Mouse (Mus musculus) midbrain, embryonic 10.5 days (tissue): Measurements from ENCODE around the gene Tnfrsf13c. TPM values are rescaled to one million over a fixed set of nuclear protein-coding genes. Genes with fewer than 3 reads are reported as not detected.

Experiments used
- DNase-seq: peaks from one replicate; pipeline ENCODE4 v3.0.0-alpha.2; 2017; ENCODE audit warnings: low spot score
- H3K27ac ChIP-seq: fragments of 300-500 bp; sonication (generic); replicated peaks from 2 replicates; pipeline ENCODE4 v1.5.1; 2016; ENCODE audit warnings: mild to moderate bottlenecking
- H3K27me3 ChIP-seq: fragments of 300-500 bp; sonication (generic); 2 replicates; pipeline ENCODE4 v1.6.1; 2016; ENCODE audit warnings: low read depth, mild to moderate bottlenecking; ENCODE audit not compliant: poor library complexity, severe bottlenecking
- H3K36me3 ChIP-seq: fragments of 300-500 bp; sonication (generic); 2 replicates; pipeline ENCODE4 v1.6.1; 2016; ENCODE audit warnings: mild to moderate bottlenecking, moderate library complexity
- H3K4me1 ChIP-seq: fragments of 300-500 bp; sonication (generic); 2 replicates; pipeline ENCODE4 v1.6.1; 2016
- H3K4me3 ChIP-seq: fragments of 300-500 bp; sonication (generic); 2 replicates; pipeline ENCODE4 v1.5.1; 2016; ENCODE audit warnings: mild to moderate bottlenecking, moderate library complexity
- H3K9me3 ChIP-seq: fragments of 300-500 bp; sonication (generic); replicated peaks from 2 replicates; pipeline ENCODE4 v1.6.1; 2016; ENCODE audit warnings: mild to moderate bottlenecking
- WGBS: fragments of 180-500 bp; shearing (Covaris S2); methylation state at CpG from one replicate; pipeline ENCODE4 v1.1.7; 2016; 5-methylcytosine and 5-hydroxymethylcytosine counted together
- polyA plus RNA-seq: library from polyadenylated mRNA; unstranded; fragments of >200 nt; fragmentation: Nextera tagmentation; extraction: Ambion mirVana; gene quantifications from 2 replicates; pipeline ENCODE4 v1.2.1, GENCODE M21; 2016

Gene Tnfrsf13c
- polyA plus RNA-seq, 1 experiment from 2014 or later: 0.07 TPM

DNA sequence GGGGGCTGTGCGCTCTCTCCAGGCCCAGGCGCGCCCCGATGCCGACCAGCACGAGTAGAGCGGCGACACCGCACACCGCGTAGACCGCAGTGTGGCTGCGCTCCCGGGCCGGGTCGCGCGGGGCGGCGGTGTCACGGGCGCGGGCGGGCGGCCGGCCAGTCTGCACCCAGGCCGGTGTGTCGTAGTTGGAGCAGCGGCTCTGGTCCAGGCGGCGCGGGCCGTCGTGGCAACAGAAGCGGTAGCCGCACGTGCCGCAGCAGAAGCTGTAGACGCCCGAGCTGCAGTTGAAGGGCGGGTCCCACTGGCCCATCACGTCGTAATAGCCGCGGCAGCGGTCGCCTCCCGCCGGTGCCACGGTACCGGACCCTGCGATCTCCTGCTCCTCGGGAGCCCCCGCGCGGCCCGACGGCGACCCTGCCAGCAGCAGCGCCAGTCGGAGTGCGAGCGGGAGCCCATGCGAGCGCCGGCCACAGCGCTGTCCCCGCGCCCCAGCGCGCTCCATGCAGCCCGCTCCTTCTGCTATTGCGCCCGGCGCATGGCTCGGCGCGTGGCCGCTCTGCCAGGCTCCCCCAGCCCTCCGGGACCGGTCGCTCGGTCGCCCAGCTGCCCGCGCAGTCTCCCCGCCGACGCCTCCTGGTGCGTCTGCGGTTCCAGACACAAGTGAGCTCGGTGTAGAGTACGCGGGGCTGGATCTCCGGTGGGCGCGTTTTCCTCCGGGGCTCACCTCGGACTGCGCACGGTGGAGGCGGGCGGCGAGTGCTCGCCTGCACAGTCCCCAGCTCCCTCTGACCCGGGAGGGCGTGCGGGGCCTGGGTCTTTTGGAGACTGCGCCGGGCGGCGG, 12.0 kb downstream of the Tnfrsf13c start:
- peak overlapping the region; percentile 70 for H3K27ac ChIP-seq

DNA sequence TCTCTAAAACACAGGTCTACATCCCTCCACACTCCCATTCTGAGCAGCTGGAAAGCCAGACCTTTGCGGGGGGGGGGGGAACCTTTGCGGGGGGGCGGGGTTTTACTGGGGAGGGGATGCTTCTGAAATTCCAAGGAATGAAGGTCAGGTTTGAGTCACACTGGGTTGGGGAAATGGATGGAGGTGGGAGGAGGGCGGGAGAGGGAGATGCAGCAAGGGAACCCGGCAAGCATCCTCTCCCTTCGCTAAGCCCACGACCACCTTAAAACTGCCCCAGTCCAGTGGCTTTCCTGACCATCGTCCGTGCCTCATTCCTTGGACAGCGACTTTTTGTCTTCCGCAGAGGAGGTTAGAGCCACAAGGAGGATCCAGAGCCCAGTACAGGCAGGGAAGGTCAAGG, 12.9 kb downstream of the Tnfrsf13c start:
- H3K9me3 ChIP-seq: no peaks in the 10 kb centered on the region
- peak overlapping the region; percentile 58 for H3K4me3 ChIP-seq
- H3K27me3 ChIP-seq: peaks cover 100% of the 10 kb centered on the region
- H3K36me3 ChIP-seq: peaks cover 8% of the 10 kb centered on the region
- peaks cover 66% of the 10 kb centered on the region for H3K4me1 ChIP-seq
- no peak overlapping the region for H3K27ac ChIP-seq
- no peak for DNase-seq
- 2% methylated on average over 11 of the region's 11 CpGs for WGBS

More for the DNA sequence above, 12.0 kb downstream of the Tnfrsf13c start:
- Histone ChIP-seq H3K36me3 (0 out of 2 replicates have a peak, but pooled peaks cover under 1% of the 10 kb centered on the region), H3K9me3 (no peaks in the 10 kb centered on the region), H3K4me3 (peak overlapping the region; percentile 58), H3K4me1 (peaks cover 66% of the 10 kb centered on the region), H3K27me3 (peaks cover 100% of the 10 kb centered on the region)
- WGBS: under 1% methylated on average over 112 of the region's 112 CpGs
- peak; percentile 60 for DNase-seq

DNA sequence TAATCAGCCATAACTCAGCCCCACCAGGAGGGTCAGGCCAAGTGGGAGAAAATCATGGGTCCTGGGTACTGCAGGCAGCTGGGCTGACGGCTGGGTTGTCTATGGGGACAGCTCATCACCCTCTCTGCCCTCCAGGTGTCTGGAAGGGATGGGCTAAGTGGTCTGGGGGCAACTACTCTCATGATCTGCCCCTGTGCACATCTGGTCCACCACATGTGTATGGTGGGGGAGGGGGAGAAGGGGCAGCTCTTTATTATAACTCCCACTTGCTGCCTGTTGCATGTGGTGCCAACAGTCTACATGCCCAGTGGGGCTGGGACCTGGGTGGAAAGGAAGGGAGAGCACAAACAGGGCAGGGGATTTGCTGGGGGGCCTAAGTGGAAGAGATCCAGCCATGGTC, 13.4 kb downstream of the Tnfrsf13c start:
- Histone ChIP-seq H3K4me3 (0 out of 2 replicates have a peak overlapping the region, but pooled peaks have one; percentile 58), H3K4me1 (peaks cover 66% of the 10 kb centered on the region), H3K27me3 (peaks cover 100% of the 10 kb centered on the region), H3K36me3 (peaks cover 12% of the 10 kb centered on the region), H3K27ac (no peak overlapping the region), H3K9me3 (no peaks in the 10 kb centered on the region)
- DNase-seq: no peak
- WGBS: 59% methylated on average over 1 of the region's 1 CpGs

DNA sequence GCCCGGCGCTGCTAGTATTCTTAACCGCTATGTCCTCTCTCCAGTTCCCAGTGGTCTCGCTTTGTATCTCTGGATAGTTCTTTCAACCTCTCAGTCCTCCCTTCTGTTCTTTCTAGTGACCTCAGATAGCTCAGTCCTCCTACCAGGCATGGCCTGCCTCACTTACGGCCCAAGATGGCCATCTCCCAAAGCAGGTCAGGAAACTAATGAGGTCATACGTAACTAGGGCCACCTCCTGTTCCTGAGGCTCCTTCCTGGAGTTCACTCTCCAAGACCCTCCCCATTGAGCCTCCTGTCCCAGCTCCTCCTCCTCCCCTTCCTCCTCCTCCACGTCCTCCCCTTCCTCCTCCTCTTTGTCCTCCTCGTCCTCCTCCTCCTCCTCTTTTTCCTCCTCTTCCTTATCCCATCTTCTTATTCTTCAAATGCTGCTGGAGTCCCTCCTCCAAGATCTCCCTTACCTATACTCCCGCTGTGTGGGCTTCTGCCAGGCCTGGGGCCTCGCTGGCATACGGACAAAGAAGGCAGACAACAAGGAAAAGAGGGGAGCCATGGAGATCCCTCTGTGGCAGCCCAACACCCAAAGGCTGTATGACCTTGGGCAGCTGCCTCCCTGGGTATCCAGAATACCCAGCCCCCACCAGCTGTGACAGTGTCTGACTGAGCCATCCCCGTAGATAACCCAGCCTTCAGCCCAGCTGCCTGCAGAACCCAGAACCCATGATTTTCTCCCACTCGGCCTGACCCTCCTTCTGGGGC, 14.7 kb downstream of the Tnfrsf13c start:
- WGBS: 84% methylated on average over 13 of the region's 13 CpGs
- no peak overlapping the region; the same call in 1 of the 2 replicates for H3K27ac ChIP-seq
- peaks cover 62% of the 10 kb centered on the region for H3K4me1 ChIP-seq
- H3K9me3 ChIP-seq: no peaks in the 10 kb centered on the region
- no peak for DNase-seq
- H3K4me3 ChIP-seq: no peak overlapping the region
- H3K27me3 ChIP-seq: peaks cover 99% of the 10 kb centered on the region
- H3K36me3 ChIP-seq: peaks cover 25% of the 10 kb centered on the region

GRCm38 (mm10) chr15:82208307-82208706, 15.9 kb downstream of the Tnfrsf13c start:
- Histone ChIP-seq H3K4me1 (peaks cover 71% of the 10 kb centered on the region), H3K36me3 (peaks cover 36% of the 10 kb centered on the region), H3K4me3 (no peak overlapping the region), H3K9me3 (no peaks in the 10 kb centered on the region), H3K27me3 (peaks cover 88% of the 10 kb centered on the region), H3K27ac (no peak overlapping the region)
- no peak for DNase-seq
- WGBS: 82% methylated on average over 8 of the region's 8 CpGs

DNA sequence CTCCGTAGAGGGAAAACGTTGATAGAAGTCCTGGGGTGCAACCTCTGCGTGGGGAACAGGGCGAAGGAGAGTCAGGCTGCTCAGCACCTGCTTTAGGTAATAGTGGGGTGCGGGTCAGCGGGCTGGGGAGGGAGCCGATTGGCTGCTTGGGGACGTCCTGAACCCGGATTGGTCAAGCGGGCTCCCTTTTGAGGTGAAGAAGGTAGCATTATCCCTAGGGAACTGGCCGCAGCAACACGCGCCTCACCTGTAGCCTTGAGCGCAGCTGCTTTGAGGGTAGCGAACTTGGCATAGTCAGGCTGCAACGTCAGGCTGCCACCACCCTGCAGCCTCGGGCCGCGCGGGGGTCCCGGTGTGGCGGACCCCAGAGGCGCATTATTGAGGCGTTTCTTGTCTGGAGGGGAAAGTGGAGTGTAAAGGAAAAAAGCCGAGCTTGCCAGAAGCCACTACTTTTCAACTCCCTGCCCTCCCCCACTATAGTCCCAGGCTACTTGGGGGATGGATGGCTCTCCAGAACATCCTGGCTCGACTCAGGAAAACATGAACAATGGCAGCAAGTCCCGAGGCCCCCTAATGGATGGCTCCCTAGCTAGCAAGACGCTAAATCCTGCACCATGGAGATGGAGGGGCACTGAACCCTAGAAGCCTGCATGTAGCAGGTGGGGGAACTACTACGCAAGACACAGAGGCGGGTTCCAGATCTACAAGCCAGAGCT, 16.5 kb downstream of the Tnfrsf13c start:
- Histone ChIP-seq H3K9me3 (no peaks in the 10 kb centered on the region), H3K4me3 (peak overlapping the region; percentile 25), H3K36me3 (peaks cover 43% of the 10 kb centered on the region), H3K4me1 (peaks cover 65% of the 10 kb centered on the region), H3K27me3 (peaks cover 81% of the 10 kb centered on the region), H3K27ac (no peak overlapping the region)
- no peak for DNase-seq
- 10% methylated on average over 30 of the region's 30 CpGs for WGBS

DNA sequence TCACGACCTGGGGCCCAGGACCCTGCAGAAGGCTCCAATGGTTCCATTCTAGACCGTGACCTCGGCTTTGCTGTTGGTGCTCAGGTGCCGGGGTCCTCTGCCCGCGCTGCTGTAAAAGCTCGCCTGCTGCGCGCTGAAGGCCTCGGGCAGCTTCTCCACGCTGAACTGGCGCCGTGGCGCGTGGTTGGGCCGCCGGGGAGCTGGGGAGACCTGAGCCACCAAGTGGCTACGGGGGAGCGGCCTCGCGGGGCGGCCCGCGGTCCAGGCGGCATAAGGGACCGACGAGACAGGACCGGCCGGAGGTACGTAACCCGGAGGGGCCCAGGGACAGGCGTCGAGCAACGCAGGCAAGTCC, 17.1 kb downstream of the Tnfrsf13c start:
- Histone ChIP-seq H3K9me3 (no peaks in the 10 kb centered on the region), H3K4me1 (peaks cover 59% of the 10 kb centered on the region), H3K4me3 (peak overlapping the region; percentile 25), H3K27ac (no peak overlapping the region; the same call in 1 of the 2 replicates), H3K36me3 (peaks cover 49% of the 10 kb centered on the region), H3K27me3 (peaks cover 76% of the 10 kb centered on the region)
- 13% methylated on average over 34 of the region's 34 CpGs for WGBS
- DNase-seq: no peak

DNA sequence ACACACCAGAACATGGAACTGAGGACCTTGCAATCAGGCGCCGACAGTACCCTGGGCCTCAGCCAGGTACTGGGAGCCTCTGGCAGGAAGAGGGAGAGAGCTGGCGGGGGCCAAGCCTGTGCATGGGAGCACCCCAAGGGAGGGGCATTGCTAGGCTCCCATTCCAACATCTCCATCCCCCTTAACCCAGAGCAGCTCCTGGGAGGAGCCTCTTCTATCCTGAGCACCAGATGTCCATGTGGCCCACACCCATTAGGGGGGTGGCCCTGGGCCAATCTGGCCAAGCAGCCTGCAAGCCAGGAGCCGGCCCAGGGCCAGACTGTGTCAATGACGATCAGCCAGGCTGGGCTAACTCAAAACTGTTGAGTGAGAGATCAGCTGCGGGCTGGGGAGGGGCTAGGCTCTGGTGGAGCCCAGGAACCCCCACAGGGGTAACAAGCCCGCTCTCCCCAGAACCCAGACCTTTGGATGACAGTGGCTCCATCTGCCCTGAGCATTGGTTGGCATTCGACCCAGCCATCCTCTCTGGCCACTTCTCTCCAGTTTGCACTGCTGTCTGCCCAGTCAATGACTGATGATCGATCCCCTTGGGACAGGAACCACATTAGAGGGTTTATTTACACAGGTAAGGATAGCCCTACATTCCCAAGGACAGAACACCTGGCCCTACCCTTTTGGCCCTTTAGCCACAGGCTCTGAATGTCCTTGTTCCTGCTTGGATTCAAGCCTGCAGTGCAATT, 17.6 kb downstream of the Tnfrsf13c start:
- Histone ChIP-seq H3K27me3 (peaks cover 70% of the 10 kb centered on the region), H3K36me3 (peaks cover 54% of the 10 kb centered on the region), H3K27ac (0 out of 2 replicates have a peak overlapping the region, but pooled peaks have one; percentile 23), H3K9me3 (no peaks in the 10 kb centered on the region), H3K4me3 (peak overlapping the region; percentile 25; the same call in 1 of the 2 replicates), H3K4me1 (peaks cover 53% of the 10 kb centered on the region)
- whole genome bisulfite sequencing: 65% methylated on average over 9 of the region's 9 CpGs
- no peak for DNase-seq

- peaks cover 38% of the 10 kb centered on the region for H3K4me1 ChIP-seq
- no peaks in the 10 kb centered on the region for H3K9me3 ChIP-seq
- H3K27ac ChIP-seq: no peak overlapping the region
- peak; percentile 23 for DNase-seq
- peaks cover 53% of the 10 kb centered on the region for H3K27me3 ChIP-seq
- H3K4me3 ChIP-seq: no peak overlapping the region
- WGBS: 67% methylated on average over 10 of the region's 10 CpGs
- H3K36me3 ChIP-seq: peaks cover 71% of the 10 kb centered on the region
Measured at GRCm38 (mm10) chr15:82204680-82205371, 19.3 kb downstream of the Tnfrsf13c start.

DNA sequence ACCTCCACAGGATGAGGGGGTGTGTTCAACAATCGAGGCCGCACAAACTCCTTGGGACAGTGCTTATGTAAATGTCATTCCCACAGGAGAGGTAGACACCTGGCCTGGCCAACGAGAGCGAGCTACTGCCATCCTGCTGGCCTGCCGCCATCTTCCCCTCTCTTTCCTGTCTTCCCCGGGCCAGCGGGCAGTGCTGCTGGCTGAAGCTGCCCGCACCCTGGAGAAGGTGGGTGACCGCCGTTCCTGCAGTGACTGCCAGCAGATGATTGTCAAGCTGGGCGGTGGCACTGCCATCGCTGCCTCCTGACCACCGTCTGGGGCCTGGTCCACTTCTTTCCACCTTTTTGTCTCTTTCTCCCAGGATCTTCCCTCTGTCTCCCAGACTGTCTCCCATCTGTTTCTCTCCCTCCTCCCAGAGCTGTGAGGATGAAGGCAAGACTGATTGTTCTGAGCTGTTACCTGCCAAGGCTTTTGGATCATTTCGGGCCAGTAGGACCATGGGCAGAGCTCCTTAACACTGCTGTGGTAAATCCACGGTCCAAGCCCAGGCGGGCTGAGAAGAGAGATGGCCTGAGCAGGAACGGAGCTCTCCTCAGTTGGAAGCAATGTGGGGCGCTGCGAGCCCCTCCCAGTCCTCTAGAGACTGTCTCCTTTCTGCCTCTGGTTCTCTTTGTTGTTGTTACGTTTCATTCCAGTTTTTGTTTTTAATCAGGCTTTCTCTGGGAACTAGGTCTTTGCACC, 20.4 kb downstream of the Tnfrsf13c start:
- Histone ChIP-seq H3K27me3 (peaks cover 42% of the 10 kb centered on the region), H3K36me3 (peaks cover 82% of the 10 kb centered on the region), H3K4me3 (no peak overlapping the region), H3K9me3 (no peaks in the 10 kb centered on the region), H3K4me1 (peaks cover 38% of the 10 kb centered on the region), H3K27ac (peak overlapping the region; percentile 60)
- DNase-seq: no peak
- 72% methylated on average over 20 of the region's 20 CpGs for WGBS

DNA sequence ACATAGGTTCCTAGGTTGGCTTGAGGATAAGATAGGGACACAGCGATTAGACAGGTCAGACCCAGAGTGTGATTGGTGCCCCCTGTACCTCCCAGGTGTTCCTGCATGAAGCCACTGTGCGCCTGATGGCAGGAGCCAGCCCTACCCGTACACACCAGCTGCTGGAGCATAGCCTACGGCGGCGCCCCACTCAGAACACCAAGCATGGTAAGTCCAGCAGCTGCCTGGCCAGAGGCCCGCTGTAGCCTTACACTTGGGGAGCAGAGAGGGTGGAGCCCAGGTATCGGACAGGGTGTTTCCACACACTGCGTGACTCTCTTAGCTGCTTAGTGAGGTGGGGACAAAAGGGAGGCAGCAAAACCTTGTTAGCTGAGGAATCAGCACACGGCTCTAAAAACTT, 21.1 kb downstream of the Tnfrsf13c start:
- WGBS: 94% methylated on average over 10 of the region's 10 CpGs
- peaks cover 38% of the 10 kb centered on the region for H3K4me1 ChIP-seq
- peaks cover 36% of the 10 kb centered on the region for H3K27me3 ChIP-seq
- no peaks in the 10 kb centered on the region for H3K9me3 ChIP-seq
- no peak overlapping the region for H3K4me3 ChIP-seq
- 0 out of 2 replicates have a peak overlapping the region, but pooled peaks have one; percentile 13 for H3K27ac ChIP-seq
- DNase-seq: no peak
- H3K36me3 ChIP-seq: peaks cover 88% of the 10 kb centered on the region
